Mouse (Mus musculus) layer of hippocampus, adult 2 months (tissue): ENCODE measurements around the gene Tubb4b. TPM values are rescaled to one million over a fixed set of nuclear protein-coding genes. Genes with fewer than 3 reads are reported as not detected.

Source experiments
- DNase-seq, 2 experiments: peaks; one replicate each; pipeline ENCODE4 v3.0.0; 2022; ENCODE audit warnings: low spot score in 2 of 2
- H3K27ac ChIP-seq: fragments of 200-600 bp; 2 replicates; pipeline ENCODE4 v1.8.1; 2022
- H3K4me3 ChIP-seq: fragments of 200-600 bp; 2 replicates; pipeline ENCODE4 v1.8.1; 2022; ENCODE audit warnings: mild to moderate bottlenecking
- CTCF ChIP-seq: fragments of 200-600 bp; conservative IDR thresholded peaks from 2 replicates; pipeline ENCODE4 v1.8.1; 2022; ENCODE audit warnings: antibody characterized with exemption, mild to moderate bottlenecking, moderate library complexity
- total RNA-seq, 2 experiments: library from RNA; stranded (reverse); gene quantifications; 2 replicates each; pipeline ENCODE4 v1.2.3; 2021

Tubb4b gene
- total RNA-seq, 2 experiments from 2014 or later: 305 to 309 TPM

- no peak for TF ChIP-seq CTCF
- DNase-seq: no peak
- peak overlapping the region; percentile 50 for H3K27ac ChIP-seq
- peak overlapping the region; percentile 70 for H3K4me3 ChIP-seq
Observed at GRCm38 (mm10) chr2:25240310-25240709, 15.8 kb upstream of the Tubb4b start.

- no peak overlapping the region for H3K27ac ChIP-seq
- TF ChIP-seq CTCF: no peak
- no peak overlapping the region for H3K4me3 ChIP-seq
- no peak for DNase-seq
Observed at GRCm38 (mm10) chr2:25239766-25240165, 15.3 kb upstream of the Tubb4b start.

GRCm38 (mm10) chr2:25238106-25238505 lies 13.6 kb upstream of the Tubb4b start:
- Histone ChIP-seq H3K4me3 (no peak overlapping the region), H3K27ac (no peak overlapping the region)
- no peak for TF ChIP-seq CTCF
- no peak for DNase-seq

GRCm38 (mm10) chr2:25237522-25237921 lies 13.0 kb upstream of the Tubb4b start:
- Histone ChIP-seq H3K4me3 (no peak overlapping the region), H3K27ac (no peak overlapping the region)
- no peak for DNase-seq
- no peak for TF ChIP-seq CTCF

- DNase-seq: no peak
- Histone ChIP-seq H3K27ac (no peak within 1 kb of the TSS), H3K4me3 (no peak within 1 kb of the TSS)
- TF ChIP-seq CTCF: no peak
Observed at GRCm38 (mm10) chr2:25236614-25237013, 12.1 kb upstream of the Tubb4b start, which contains the start of gene Rnf224. TSS of gene Rnf224 (minus strand) at chr2:25236787.

- DNase-seq: no peak
- no peak for TF ChIP-seq CTCF
Observed at GRCm38 (mm10) chr2:25234551-25235220, 10.2 kb upstream of the Tubb4b start.

GRCm38 (mm10) chr2:25234050-25234449 lies 9.5 kb upstream of the Tubb4b start, which contains the start of gene Slc34a3:
TSS of gene Slc34a3 (minus strand) at chr2:25234364.
- no peak for TF ChIP-seq CTCF
- no peak for DNase-seq
- Histone ChIP-seq H3K27ac (no peak within 1 kb of the TSS), H3K4me3 (no peak within 1 kb of the TSS)

More at GRCm38 (mm10) chr2:25234551-25235220, 10.2 kb upstream of the Tubb4b start:
- H3K27ac ChIP-seq: no peak overlapping the region
- no peak overlapping the region for H3K4me3 ChIP-seq

GRCm38 (mm10) chr2:25233421-25233820 lies 8.9 kb upstream of the Tubb4b start:
- DNase-seq: no peak
- no peak for TF ChIP-seq CTCF

GRCm38 (mm10) chr2:25231038-25231437 lies 6.5 kb upstream of the Tubb4b start:
- TF ChIP-seq CTCF: no peak
- H3K4me3 ChIP-seq: no peak overlapping the region
- H3K27ac ChIP-seq: no peak overlapping the region
- no peak for DNase-seq

More at GRCm38 (mm10) chr2:25233421-25233820, 8.9 kb upstream of the Tubb4b start:
- Histone ChIP-seq H3K4me3 (no peak overlapping the region), H3K27ac (no peak overlapping the region)

- Histone ChIP-seq H3K4me3 (no peak overlapping the region), H3K27ac (no peak overlapping the region)
- TF ChIP-seq CTCF: no peak
- DNase-seq: no peak
Observed at GRCm38 (mm10) chr2:25230581-25230980, 6.1 kb upstream of the Tubb4b start.

- no peak for TF ChIP-seq CTCF
- no peak overlapping the region for H3K4me3 ChIP-seq
- peak overlapping the region; percentile 98; the same call in 1 of the 2 replicates for H3K27ac ChIP-seq
- no peak for DNase-seq
Observed at GRCm38 (mm10) chr2:25229582-25229981, 5.1 kb upstream of the Tubb4b start.

- H3K4me3 ChIP-seq: peak overlapping the region; percentile 45; the same call in 1 of the 2 replicates
- H3K27ac ChIP-seq: peak overlapping the region; percentile 98
- no peak for DNase-seq
- no peak for TF ChIP-seq CTCF
Observed at GRCm38 (mm10) chr2:25228995-25229530, 4.6 kb upstream of the Tubb4b start.

GRCm38 (mm10) chr2:25228431-25228889 lies 4.0 kb upstream of the Tubb4b start:
- peak overlapping the region; percentile 98 for H3K27ac ChIP-seq
- peak; percentile 81 to 90 for DNase-seq
- TF ChIP-seq CTCF: peak; percentile 85
- peak overlapping the region; percentile 45 for H3K4me3 ChIP-seq

- no peak overlapping the region for H3K4me3 ChIP-seq
- peak overlapping the region; percentile 98 for H3K27ac ChIP-seq
- DNase-seq: no peak
- no peak for TF ChIP-seq CTCF
Observed at GRCm38 (mm10) chr2:25227406-25227805, 2.9 kb upstream of the Tubb4b start.
